Mouse (Mus musculus) hindbrain, embryonic 15.5 days (tissue): Measurements from ENCODE around the gene Polr1c. TPM values are rescaled to one million over a fixed set of nuclear protein-coding genes. Genes with fewer than 3 reads are reported as not detected.
A peak's percentile ranks its signal among the peaks of the same experiment; 100 is the strongest.

Experiments
- ATAC-seq: fragments of 200-750 bp; cut with Nextera tagmentation; 2 replicates; pipeline ENCODE4 v1.8.0; 2017; ENCODE audit warnings: low read depth, moderate number of reproducible peaks, moderate TSS enrichment; ENCODE audit not compliant: low FRiP score
- H3K27ac ChIP-seq: fragments of 300-500 bp; sonication (generic); replicated peaks from 2 replicates; pipeline ENCODE4 v1.5.1; 2015; ENCODE audit warnings: mild to moderate bottlenecking, inconsistent platforms
- H3K27me3 ChIP-seq: fragments of 300-500 bp; sonication (generic); 2 replicates; pipeline ENCODE4 v1.6.1; 2015; ENCODE audit warnings: control low read depth, inconsistent platforms
- H3K36me3 ChIP-seq: fragments of 300-500 bp; sonication (generic); 2 replicates; pipeline ENCODE4 v1.6.1; 2015; ENCODE audit warnings: control low read depth, inconsistent platforms
- H3K4me1 ChIP-seq: fragments of 300-500 bp; sonication (generic); replicated peaks from 2 replicates; pipeline ENCODE4 v1.6.1; 2015; ENCODE audit warnings: control low read depth, inconsistent platforms
- H3K4me2 ChIP-seq: fragments of 300-500 bp; sonication (generic); 2 replicates; pipeline ENCODE4 v1.6.1; 2015; ENCODE audit warnings: moderate library complexity, mild to moderate bottlenecking, inconsistent platforms
- H3K4me3 ChIP-seq: fragments of 300-500 bp; sonication (generic); 2 replicates; pipeline ENCODE4 v1.5.1; 2015; ENCODE audit warnings: mild to moderate bottlenecking, inconsistent platforms
- H3K9ac ChIP-seq: fragments of 300-500 bp; sonication (generic); 2 replicates; pipeline ENCODE4 v1.6.1; 2015; ENCODE audit warnings: inconsistent platforms
- H3K9me3 ChIP-seq: fragments of 300-500 bp; sonication (generic); 2 replicates; pipeline ENCODE4 v1.6.1; 2016; ENCODE audit warnings: control low read depth, inconsistent platforms
- WGBS: fragments of 180-500 bp; shearing (Covaris S2); methylation state at CpG from one replicate; pipeline ENCODE4 v1.1.7; 2015; 5-methylcytosine and 5-hydroxymethylcytosine counted together
- polyA plus RNA-seq: library from polyadenylated mRNA; unstranded; fragments of >200 nt; fragmentation: Nextera tagmentation; extraction: Ambion mirVana; gene quantifications from 2 replicates; pipeline ENCODE4 v1.2.1, GENCODE M21; 2015

The Polr1c gene
- polyA plus RNA-seq, 1 experiment from 2014 or later: 74.0 TPM

- Histone ChIP-seq H3K4me3 (no peak overlapping the region), H3K4me1 (peaks cover 10% of the 10 kb centered on the region), H3K27ac (no peak overlapping the region), H3K9ac (no peak overlapping the region), H3K27me3 (no peaks in the 10 kb centered on the region), H3K9me3 (no peaks in the 10 kb centered on the region), H3K4me2 (no peak overlapping the region), H3K36me3 (peaks cover 78% of the 10 kb centered on the region)
- no peak for ATAC-seq
- 85% methylated on average over 4 of the region's 4 CpGs for WGBS
Observed at GRCm38 (mm10) chr17:46242993-46243392, 4.9 kb downstream of the Polr1c start.

GRCm38 (mm10) chr17:46242274-46242673 lies 5.6 kb downstream of the Polr1c start:
- Histone ChIP-seq H3K27ac (no peak overlapping the region), H3K27me3 (no peaks in the 10 kb centered on the region), H3K4me2 (no peak overlapping the region), H3K4me3 (no peak overlapping the region), H3K4me1 (peaks cover 10% of the 10 kb centered on the region), H3K36me3 (peaks cover 83% of the 10 kb centered on the region), H3K9me3 (no peaks in the 10 kb centered on the region), H3K9ac (no peak overlapping the region)
- 91% methylated on average over 13 of the region's 13 CpGs for WGBS
- no peak for ATAC-seq

GRCm38 (mm10) chr17:46241471-46241870 lies 6.4 kb downstream of the Polr1c start:
- ATAC-seq: no peak
- H3K9me3 ChIP-seq: no peaks in the 10 kb centered on the region
- peaks cover 2% of the 10 kb centered on the region for H3K4me1 ChIP-seq
- no peaks in the 10 kb centered on the region for H3K27me3 ChIP-seq
- no peak overlapping the region for H3K9ac ChIP-seq
- no peak overlapping the region for H3K4me2 ChIP-seq
- no peak overlapping the region for H3K27ac ChIP-seq
- H3K4me3 ChIP-seq: no peak overlapping the region
- WGBS: 90% methylated on average over 11 of the region's 11 CpGs
- peaks cover 90% of the 10 kb centered on the region for H3K36me3 ChIP-seq

GRCm38 (mm10) chr17:46239516-46240114 lies 8.2 kb downstream of the Polr1c start:
- H3K36me3 ChIP-seq: peaks cover 85% of the 10 kb centered on the region
- no peak for ATAC-seq
- H3K4me3 ChIP-seq: no peak overlapping the region
- H3K27me3 ChIP-seq: no peaks in the 10 kb centered on the region
- no peaks in the 10 kb centered on the region for H3K9me3 ChIP-seq
- 96% methylated on average over 15 of the region's 15 CpGs for WGBS
- no peak overlapping the region for H3K9ac ChIP-seq
- H3K4me2 ChIP-seq: no peak overlapping the region
- no peaks in the 10 kb centered on the region for H3K4me1 ChIP-seq
- H3K27ac ChIP-seq: no peak overlapping the region

- WGBS: 85% methylated on average over 5 of the region's 5 CpGs
- H3K27me3 ChIP-seq: no peaks in the 10 kb centered on the region
Observed at GRCm38 (mm10) chr17:46237480-46237879, 10.4 kb downstream of the Polr1c start.

GRCm38 (mm10) chr17:46237079-46237478 lies 10.8 kb downstream of the Polr1c start:
- Histone ChIP-seq H3K4me2 (no peak overlapping the region), H3K4me1 (no peaks in the 10 kb centered on the region), H3K4me3 (no peak overlapping the region), H3K9me3 (no peaks in the 10 kb centered on the region), H3K27me3 (no peaks in the 10 kb centered on the region), H3K9ac (no peak overlapping the region), H3K27ac (no peak overlapping the region), H3K36me3 (peaks cover 73% of the 10 kb centered on the region)
- no peak for ATAC-seq
- 92% methylated on average over 6 of the region's 6 CpGs for WGBS

More at GRCm38 (mm10) chr17:46237480-46237879, 10.4 kb downstream of the Polr1c start:
- Histone ChIP-seq H3K4me3 (no peak overlapping the region), H3K4me1 (no peaks in the 10 kb centered on the region), H3K36me3 (peaks cover 77% of the 10 kb centered on the region), H3K9me3 (no peaks in the 10 kb centered on the region), H3K4me2 (no peak overlapping the region), H3K9ac (no peak overlapping the region), H3K27ac (no peak overlapping the region)
- no peak for ATAC-seq

- WGBS: 84% methylated on average over 1 of the region's 1 CpGs
- ATAC-seq: no peak
- peaks cover 71% of the 10 kb centered on the region for H3K36me3 ChIP-seq
Observed at GRCm38 (mm10) chr17:46236067-46236466, 11.8 kb downstream of the Polr1c start.

GRCm38 (mm10) chr17:46227576-46227975 lies 20.3 kb downstream of the Polr1c start:
- H3K27me3 ChIP-seq: no peaks in the 10 kb centered on the region
- no peak overlapping the region for H3K4me3 ChIP-seq
- H3K36me3 ChIP-seq: peaks cover 90% of the 10 kb centered on the region
- no peak overlapping the region for H3K9ac ChIP-seq
- no peaks in the 10 kb centered on the region for H3K9me3 ChIP-seq
- 93% methylated on average over 7 of the region's 7 CpGs for WGBS
- no peak overlapping the region for H3K4me2 ChIP-seq
- H3K4me1 ChIP-seq: no peaks in the 10 kb centered on the region
- no peak for ATAC-seq
- H3K27ac ChIP-seq: no peak overlapping the region

More at GRCm38 (mm10) chr17:46236067-46236466, 11.8 kb downstream of the Polr1c start:
- Histone ChIP-seq H3K4me3 (no peak overlapping the region), H3K4me1 (no peaks in the 10 kb centered on the region), H3K4me2 (no peak overlapping the region), H3K9me3 (no peaks in the 10 kb centered on the region), H3K27me3 (no peaks in the 10 kb centered on the region), H3K27ac (no peak overlapping the region), H3K9ac (no peak overlapping the region)

- 98% methylated on average over 3 of the region's 3 CpGs for WGBS
- Histone ChIP-seq H3K4me2 (no peak overlapping the region), H3K9ac (no peak overlapping the region), H3K27me3 (no peaks in the 10 kb centered on the region), H3K9me3 (no peaks in the 10 kb centered on the region), H3K4me1 (no peaks in the 10 kb centered on the region), H3K36me3 (peaks cover 93% of the 10 kb centered on the region), H3K27ac (no peak overlapping the region), H3K4me3 (no peak overlapping the region)
- no peak for ATAC-seq
Observed at GRCm38 (mm10) chr17:46221601-46222000, 26.3 kb downstream of the Polr1c start.

GRCm38 (mm10) chr17:46210550-46210949 lies 37.3 kb downstream of the Polr1c start:
- ATAC-seq: no peak
- H3K9me3 ChIP-seq: no peaks in the 10 kb centered on the region
- WGBS: 97% methylated on average over 3 of the region's 3 CpGs
- H3K36me3 ChIP-seq: peaks cover 85% of the 10 kb centered on the region
- H3K4me3 ChIP-seq: no peak overlapping the region
- H3K27me3 ChIP-seq: no peaks in the 10 kb centered on the region
- no peak overlapping the region for H3K4me2 ChIP-seq
- no peak overlapping the region for H3K27ac ChIP-seq
- H3K4me1 ChIP-seq: no peaks in the 10 kb centered on the region
- H3K9ac ChIP-seq: no peak overlapping the region

GRCm38 (mm10) chr17:46206676-46207075 lies 41.2 kb downstream of the Polr1c start:
- no peak for ATAC-seq

GRCm38 (mm10) chr17:46203078-46203477 lies 44.8 kb downstream of the Polr1c start:
- peaks cover 42% of the 10 kb centered on the region for H3K4me1 ChIP-seq
- WGBS: under 1% methylated on average over 20 of the region's 20 CpGs
- peak overlapping the region; percentile 72 for H3K9ac ChIP-seq
- H3K27ac ChIP-seq: peak overlapping the region; percentile 77
- no peaks in the 10 kb centered on the region for H3K9me3 ChIP-seq
- peak overlapping the region; percentile 83 for H3K4me3 ChIP-seq
- ATAC-seq: peak; percentile 49; the same call in 1 of the 2 replicates
- H3K36me3 ChIP-seq: peaks cover 29% of the 10 kb centered on the region
- no peaks in the 10 kb centered on the region for H3K27me3 ChIP-seq
- peak overlapping the region; percentile 88 for H3K4me2 ChIP-seq

More at GRCm38 (mm10) chr17:46206676-46207075, 41.2 kb downstream of the Polr1c start:
- Histone ChIP-seq H3K9me3 (no peaks in the 10 kb centered on the region), H3K4me3 (no peak overlapping the region), H3K27me3 (no peaks in the 10 kb centered on the region), H3K9ac (no peak overlapping the region), H3K4me2 (no peak overlapping the region), H3K4me1 (peaks cover 22% of the 10 kb centered on the region), H3K27ac (no peak overlapping the region), H3K36me3 (peaks cover 54% of the 10 kb centered on the region)
